Mouse (Mus musculus) thymus, adult 2 months (tissue): ENCODE results near the gene Dnph1.

Experiments used
- CTCF ChIP-seq: fragments of 200-500 bp; IDR thresholded peaks from 2 replicates; pipeline ENCODE4 v1.5.1; 2012; ENCODE audit warnings: mild to moderate bottlenecking, control low read depth, low read length, moderate library complexity, borderline replicate concordance; ENCODE audit not compliant: control insufficient read depth, poor library complexity, insufficient read depth; ENCODE audit errors: extremely low read depth
- POLR2A ChIP-seq: fragments of 200-500 bp; IDR thresholded peaks from 2 replicates; pipeline ENCODE4 v1.6.1; 2012; ENCODE audit warnings: mild to moderate bottlenecking, low read length, control low read depth, moderate library complexity; ENCODE audit not compliant: control insufficient read depth, poor library complexity, insufficient read depth; ENCODE audit errors: extremely low read depth

DNA sequence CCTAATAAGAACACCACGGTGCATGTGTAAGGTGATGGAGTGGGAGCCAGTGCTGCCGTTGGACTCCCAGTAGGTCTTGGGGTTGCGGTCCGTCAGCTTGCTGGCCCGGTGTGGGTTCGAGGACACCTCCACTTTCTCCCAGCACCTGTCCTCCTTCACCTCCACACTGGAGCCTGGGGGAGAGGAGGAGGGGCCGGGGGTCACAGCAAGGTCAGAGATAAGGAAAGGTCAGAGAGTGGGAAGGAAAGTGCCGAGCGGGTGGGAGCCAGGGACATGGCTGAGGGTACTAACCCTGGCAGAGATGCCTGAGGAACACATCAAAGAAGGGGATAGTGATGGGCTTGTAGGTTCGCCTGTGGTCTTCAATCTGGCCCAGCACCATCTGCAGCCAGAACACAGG, 28.6 kb downstream of the Dnph1 start:
- no peak for TF ChIP-seq POLR2A
- no peak for TF ChIP-seq CTCF
